Mouse (Mus musculus) spleen, adult 2 months (tissue): ENCODE results near the gene Tmem56. TPM values are rescaled to one million over a fixed set of nuclear protein-coding genes. Genes with fewer than 3 reads are reported as not detected.

ENCODE experiments used
- DNase-seq, 2 experiments: peaks; one replicate each; pipeline versions ENCODE4 v3.0.0 to v3.0.0-alpha.2; 2012 to 2021; ENCODE audit warnings: low spot score in 2 of 2, low read depth in 1 of 2
- H3K27ac ChIP-seq: fragments of 200-500 bp; 2 replicates; pipeline ENCODE4 v1.5.1; 2012; ENCODE audit warnings: low read length, inconsistent platforms; ENCODE audit not compliant: insufficient read depth
- H3K27me3 ChIP-seq: fragments of 200-500 bp; 2 replicates; pipeline ENCODE4 v1.6.1; 2012; ENCODE audit warnings: mild to moderate bottlenecking, moderate library complexity, low read length, inconsistent platforms; ENCODE audit not compliant: control insufficient read depth, insufficient read depth
- H3K36me3 ChIP-seq: fragments of 200-500 bp; 2 replicates; pipeline ENCODE4 v1.6.1; 2012; ENCODE audit warnings: mild to moderate bottlenecking, low read length, inconsistent platforms; ENCODE audit not compliant: control insufficient read depth, insufficient read depth
- H3K4me1 ChIP-seq: fragments of 200-500 bp; 2 replicates; pipeline ENCODE4 v1.6.1; 2011; ENCODE audit warnings: inconsistent platforms; ENCODE audit not compliant: control insufficient read depth, insufficient read depth, insufficient read length
- H3K4me3 ChIP-seq: fragments of 200-500 bp; 2 replicates; pipeline ENCODE4 v1.5.1; 2011; ENCODE audit warnings: mild to moderate bottlenecking, inconsistent platforms; ENCODE audit not compliant: insufficient read depth, insufficient read length; ENCODE audit errors: extremely low read depth
- CTCF ChIP-seq: fragments of 200-500 bp; IDR thresholded peaks from 2 replicates; pipeline ENCODE4 v1.5.1; 2011; ENCODE audit warnings: mild to moderate bottlenecking, inconsistent platforms; ENCODE audit not compliant: insufficient read depth, insufficient read length, insufficient replicate concordance; ENCODE audit errors: extremely low read depth
- POLR2A ChIP-seq: fragments of 200-500 bp; IDR thresholded peaks from 2 replicates; pipeline ENCODE4 v1.6.1; 2011; ENCODE audit warnings: low read depth, low read length, inconsistent platforms
- WGBS: fragments of 180-500 bp; shearing (Covaris S2); methylation state at CpG from one replicate; pipeline ENCODE4 v1.1.7; 2018; 5-methylcytosine and 5-hydroxymethylcytosine counted together
- polyA plus RNA-seq: library from polyadenylated mRNA; depleted of rRNA; stranded (reverse); fragments of >200 nt; gene quantifications from 2 replicates; pipeline ENCODE4 v1.2.3, GENCODE M21; 2012

Tmem56 gene
- polyA plus RNA-seq, 1 experiment: 0.37 TPM

- WGBS: 87% methylated on average over 7 of the region's 7 CpGs
- DNase-seq: no peak
- no peak overlapping the region for H3K27ac ChIP-seq
- H3K4me3 ChIP-seq: no peak overlapping the region
- no peaks in the 10 kb centered on the region for H3K27me3 ChIP-seq
- H3K4me1 ChIP-seq: no peaks in the 10 kb centered on the region
- TF ChIP-seq POLR2A (no peak), CTCF (no peak)
- H3K36me3 ChIP-seq: no peaks in the 10 kb centered on the region
Observed at GRCm38 (mm10) chr3:121221987-121222386, 60.9 kb downstream of the Tmem56 start.

- DNase-seq: no peak
- no peak for TF ChIP-seq POLR2A
- TF ChIP-seq CTCF: no peak
- Histone ChIP-seq H3K27me3 (no peaks in the 10 kb centered on the region), H3K36me3 (no peaks in the 10 kb centered on the region), H3K4me3 (no peak overlapping the region), H3K4me1 (no peaks in the 10 kb centered on the region; the same call in 1 of the 2 replicates), H3K27ac (no peak overlapping the region)
- WGBS: 89% methylated on average over 6 of the region's 6 CpGs
Observed at GRCm38 (mm10) chr3:121217011-121217410, 65.9 kb downstream of the Tmem56 start.

GRCm38 (mm10) chr3:121213501-121213900, 69.4 kb downstream of the Tmem56 start:
- TF ChIP-seq CTCF (no peak), POLR2A (no peak)
- H3K27me3 ChIP-seq: no peaks in the 10 kb centered on the region
- H3K36me3 ChIP-seq: no peaks in the 10 kb centered on the region
- no peak overlapping the region for H3K27ac ChIP-seq
- no peak for DNase-seq
- no peaks in the 10 kb centered on the region; the same call in 1 of the 2 replicates for H3K4me1 ChIP-seq
- WGBS: 59% methylated on average over 3 of the region's 3 CpGs
- H3K4me3 ChIP-seq: no peak overlapping the region

GRCm38 (mm10) chr3:121212156-121212555, 70.7 kb downstream of the Tmem56 start:
- no peak overlapping the region for H3K27ac ChIP-seq
- H3K4me3 ChIP-seq: no peak overlapping the region
- no peaks in the 10 kb centered on the region; the same call in 1 of the 2 replicates for H3K4me1 ChIP-seq
- no peak for TF ChIP-seq CTCF
- no peak for TF ChIP-seq POLR2A
- DNase-seq: no peak
- WGBS: 65% methylated on average over 1 of the region's 1 CpGs
- H3K27me3 ChIP-seq: no peaks in the 10 kb centered on the region
- no peaks in the 10 kb centered on the region for H3K36me3 ChIP-seq

- WGBS: 90% methylated on average over 5 of the region's 5 CpGs
Observed at GRCm38 (mm10) chr3:121208994-121209393, 73.9 kb downstream of the Tmem56 start.

DNA sequence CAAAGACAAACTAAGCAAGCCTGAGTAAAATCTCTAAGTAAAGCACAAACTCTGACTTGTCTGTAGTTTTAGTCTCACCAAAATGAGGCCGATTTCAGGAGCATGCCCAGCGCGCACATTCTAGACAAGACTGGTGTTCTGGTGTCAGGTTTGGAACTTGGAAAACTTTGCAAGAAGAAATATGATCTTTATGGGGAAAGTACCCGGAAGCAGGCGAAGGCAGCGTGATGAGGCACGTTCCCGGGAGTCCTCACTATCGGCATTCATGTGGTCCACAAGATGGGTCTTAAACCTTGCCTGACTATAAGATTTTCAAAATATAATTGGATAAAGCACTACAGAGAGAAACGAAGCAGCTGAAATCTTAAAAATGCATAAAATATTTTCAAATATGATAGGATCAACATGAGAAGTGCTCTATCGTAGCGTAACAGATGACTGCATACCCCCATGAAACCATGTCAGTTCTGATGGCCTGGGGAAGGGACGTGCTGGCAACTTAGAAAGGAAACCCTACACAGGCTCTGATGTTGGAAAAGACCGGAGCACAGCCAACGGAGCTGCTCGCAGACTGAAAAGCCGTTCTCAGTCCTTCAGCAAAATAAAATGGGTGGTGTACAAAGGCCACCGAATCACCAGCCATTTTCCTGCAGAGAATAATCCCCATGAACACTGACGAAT, 76.6 kb downstream of the Tmem56 start:
- 94% methylated on average over 19 of the region's 19 CpGs for WGBS
- H3K27me3 ChIP-seq: no peaks in the 10 kb centered on the region
- no peak for DNase-seq
- no peak for TF ChIP-seq POLR2A
- TF ChIP-seq CTCF: no peak
- no peaks in the 10 kb centered on the region for H3K36me3 ChIP-seq
- H3K27ac ChIP-seq: no peak overlapping the region
- H3K4me3 ChIP-seq: no peak overlapping the region
- no peaks in the 10 kb centered on the region for H3K4me1 ChIP-seq

More at GRCm38 (mm10) chr3:121208994-121209393, 73.9 kb downstream of the Tmem56 start:
- no peaks in the 10 kb centered on the region for H3K4me1 ChIP-seq
- no peak overlapping the region for H3K27ac ChIP-seq
- H3K36me3 ChIP-seq: no peaks in the 10 kb centered on the region
- no peaks in the 10 kb centered on the region for H3K27me3 ChIP-seq
- no peak for TF ChIP-seq POLR2A
- no peak for TF ChIP-seq CTCF
- DNase-seq: no peak
- H3K4me3 ChIP-seq: no peak overlapping the region

DNA sequence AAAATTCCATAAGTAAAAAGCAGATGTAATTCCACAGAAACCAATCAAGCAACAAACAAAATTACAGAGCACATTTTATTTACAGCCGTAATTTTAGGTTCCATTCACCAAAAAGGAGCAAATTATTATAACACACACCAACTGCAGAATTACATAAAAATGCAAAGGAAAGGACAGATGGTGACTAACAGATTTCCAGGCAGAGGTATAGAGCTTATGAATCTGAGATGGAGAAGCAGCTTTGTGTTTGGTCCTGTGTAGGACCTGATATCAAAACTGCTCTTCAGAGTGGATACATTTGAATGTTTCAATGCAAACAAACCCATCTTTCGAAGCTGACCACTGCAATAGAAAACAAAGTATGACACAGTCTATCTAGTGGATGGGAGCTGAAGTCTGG, 80.3 kb downstream of the Tmem56 start:
- Histone ChIP-seq H3K27me3 (no peaks in the 10 kb centered on the region), H3K27ac (no peak overlapping the region), H3K4me3 (no peak overlapping the region), H3K36me3 (no peaks in the 10 kb centered on the region), H3K4me1 (no peaks in the 10 kb centered on the region)
- 88% methylated on average over 2 of the region's 2 CpGs for WGBS
- no peak for DNase-seq
- no peak for TF ChIP-seq CTCF
- no peak for TF ChIP-seq POLR2A
